Mouse (Mus musculus) brown adipose tissue, adult 24 weeks (tissue): ENCODE measurements around the gene Dst. TPM values are rescaled to one million over a fixed set of nuclear protein-coding genes. Genes with fewer than 3 reads are reported as not detected.
"Not testable (repeated sequence)": the region's sequence is repeated elsewhere in the genome, so short reads cannot be mapped to it uniquely, and the experiment has no call there.

Source experiments
- H3K27ac ChIP-seq: fragments of 200-500 bp; replicated peaks from 2 replicates; pipeline ENCODE4 v1.5.1; 2012; ENCODE audit warnings: low read depth, mild to moderate bottlenecking, low read length
- H3K4me1 ChIP-seq: fragments of 200-500 bp; 2 replicates; pipeline ENCODE4 v1.6.1; 2012; ENCODE audit warnings: low read length, mixed read lengths; ENCODE audit not compliant: control insufficient read depth, insufficient read depth, insufficient read length
- H3K4me3 ChIP-seq: fragments of 200-500 bp; 2 replicates; pipeline ENCODE4 v1.5.1; 2012; ENCODE audit warnings: low read depth, mild to moderate bottlenecking, low read length, moderate library complexity; ENCODE audit not compliant: insufficient read depth
- polyA plus RNA-seq: library from polyadenylated mRNA; stranded (reverse); fragments of >200 nt; gene quantifications from 2 replicates; pipeline ENCODE4 v1.2.4, GENCODE M21; 2012; ENCODE audit not compliant: missing spikeins, insufficient read depth, insufficient read length

Dst gene
- polyA plus RNA-seq, 1 experiment = 42.7 TPM

DNA sequence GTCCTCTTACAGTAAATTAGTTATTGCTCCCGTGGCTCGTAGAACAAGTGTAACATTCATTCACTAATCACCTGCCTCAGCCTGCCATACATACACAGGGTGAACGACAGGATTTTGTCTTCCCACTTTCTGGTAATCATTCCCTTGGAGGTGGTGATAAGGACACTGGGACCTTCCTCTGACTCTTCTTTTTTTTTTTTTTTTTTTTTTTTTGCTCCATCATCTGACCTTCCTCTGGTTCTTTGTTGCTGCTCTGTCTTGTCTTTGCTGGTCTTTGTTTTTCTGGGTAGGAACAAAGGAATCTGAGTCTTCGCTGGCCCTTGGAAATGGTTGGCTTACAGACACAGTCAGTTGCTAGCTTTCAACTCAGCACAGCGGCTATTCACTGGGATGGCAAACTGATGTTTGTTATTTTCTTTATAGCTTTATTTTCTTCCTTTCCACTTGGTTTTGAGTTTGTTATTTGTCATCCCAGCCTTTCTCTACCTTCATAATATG lies 157.6 kb downstream of the Dst start:
- Histone ChIP-seq H3K4me1 (peaks cover 2% of the 10 kb centered on the region; the same call in 1 of the 2 replicates), H3K27ac (no peak overlapping the region), H3K4me3 (no peak overlapping the region)

DNA sequence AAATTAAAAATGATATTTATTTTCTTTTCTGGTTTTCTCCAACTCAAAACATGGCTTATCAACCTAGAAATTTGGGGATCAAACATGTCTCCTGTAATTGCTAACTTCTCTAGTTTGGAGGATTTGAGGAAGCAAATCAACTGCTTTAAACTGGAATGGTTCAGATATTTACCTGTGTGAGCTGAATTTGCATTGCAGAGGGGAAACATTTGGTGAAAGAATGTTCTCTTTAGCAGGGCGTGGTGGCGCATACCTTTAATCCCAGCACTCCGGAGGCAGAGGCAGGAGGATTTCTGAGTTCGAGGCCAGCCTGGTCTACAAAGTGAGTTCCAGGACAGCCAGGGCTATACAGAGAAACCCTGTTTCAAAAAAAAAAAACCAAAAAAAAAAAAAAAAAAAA lies 158.4 kb downstream of the Dst start:
- H3K27ac ChIP-seq, H3K4me3 ChIP-seq, H3K4me1 ChIP-seq: not testable (repeated sequence)

DNA sequence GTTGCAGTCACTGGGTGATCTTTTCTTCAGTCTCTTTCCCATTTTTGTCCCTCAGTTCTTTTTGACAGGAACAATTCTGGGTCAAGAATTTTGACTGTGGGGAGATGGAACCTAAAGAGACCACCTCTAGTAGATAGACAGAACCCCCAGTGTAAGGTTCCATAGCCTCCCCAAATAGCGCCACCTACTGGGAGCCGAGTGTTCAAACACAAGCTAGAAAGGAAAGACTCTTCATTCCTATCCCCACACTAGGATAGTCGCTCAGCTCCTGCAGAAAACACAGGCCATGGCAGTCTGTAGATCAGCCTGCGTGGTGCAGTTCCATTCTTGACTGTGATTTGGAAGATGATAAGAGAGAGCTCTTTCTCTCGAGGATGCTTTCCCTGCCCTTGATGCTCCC lies 160.3 kb downstream of the Dst start:
- Histone ChIP-seq H3K4me3 (no peak overlapping the region), H3K4me1 (peaks cover 6% of the 10 kb centered on the region; the same call in 1 of the 2 replicates), H3K27ac (no peak overlapping the region)

- no peak overlapping the region for H3K27ac ChIP-seq
- peaks cover 10% of the 10 kb centered on the region; the same call in 1 of the 2 replicates for H3K4me1 ChIP-seq
- no peak overlapping the region for H3K4me3 ChIP-seq
These were observed 161.7 kb downstream of the Dst start for GRCm38 (mm10) chr1:34069514-34070290.

GRCm38 (mm10) chr1:34070474-34070873 lies 162.4 kb downstream of the Dst start:
- H3K27ac ChIP-seq = no peak overlapping the region
- H3K4me3 ChIP-seq = no peak overlapping the region
- H3K4me1 ChIP-seq = peaks cover 10% of the 10 kb centered on the region; the same call in 1 of the 2 replicates

GRCm38 (mm10) chr1:34070991-34071639 lies 163.1 kb downstream of the Dst start:
- no peak overlapping the region for H3K4me3 ChIP-seq
- H3K4me1 ChIP-seq = peaks cover 10% of the 10 kb centered on the region; the same call in 1 of the 2 replicates
- H3K27ac ChIP-seq = no peak overlapping the region

GRCm38 (mm10) chr1:34072262-34072661 lies 164.2 kb downstream of the Dst start:
- H3K4me3 ChIP-seq = no peak overlapping the region
- peaks cover 10% of the 10 kb centered on the region; the same call in 1 of the 2 replicates for H3K4me1 ChIP-seq
- H3K27ac ChIP-seq = no peak overlapping the region

- peaks cover 10% of the 10 kb centered on the region; the same call in 1 of the 2 replicates for H3K4me1 ChIP-seq
- no peak overlapping the region for H3K27ac ChIP-seq
- H3K4me3 ChIP-seq = no peak overlapping the region
These were observed 165.6 kb downstream of the Dst start for GRCm38 (mm10) chr1:34073436-34074169.

DNA sequence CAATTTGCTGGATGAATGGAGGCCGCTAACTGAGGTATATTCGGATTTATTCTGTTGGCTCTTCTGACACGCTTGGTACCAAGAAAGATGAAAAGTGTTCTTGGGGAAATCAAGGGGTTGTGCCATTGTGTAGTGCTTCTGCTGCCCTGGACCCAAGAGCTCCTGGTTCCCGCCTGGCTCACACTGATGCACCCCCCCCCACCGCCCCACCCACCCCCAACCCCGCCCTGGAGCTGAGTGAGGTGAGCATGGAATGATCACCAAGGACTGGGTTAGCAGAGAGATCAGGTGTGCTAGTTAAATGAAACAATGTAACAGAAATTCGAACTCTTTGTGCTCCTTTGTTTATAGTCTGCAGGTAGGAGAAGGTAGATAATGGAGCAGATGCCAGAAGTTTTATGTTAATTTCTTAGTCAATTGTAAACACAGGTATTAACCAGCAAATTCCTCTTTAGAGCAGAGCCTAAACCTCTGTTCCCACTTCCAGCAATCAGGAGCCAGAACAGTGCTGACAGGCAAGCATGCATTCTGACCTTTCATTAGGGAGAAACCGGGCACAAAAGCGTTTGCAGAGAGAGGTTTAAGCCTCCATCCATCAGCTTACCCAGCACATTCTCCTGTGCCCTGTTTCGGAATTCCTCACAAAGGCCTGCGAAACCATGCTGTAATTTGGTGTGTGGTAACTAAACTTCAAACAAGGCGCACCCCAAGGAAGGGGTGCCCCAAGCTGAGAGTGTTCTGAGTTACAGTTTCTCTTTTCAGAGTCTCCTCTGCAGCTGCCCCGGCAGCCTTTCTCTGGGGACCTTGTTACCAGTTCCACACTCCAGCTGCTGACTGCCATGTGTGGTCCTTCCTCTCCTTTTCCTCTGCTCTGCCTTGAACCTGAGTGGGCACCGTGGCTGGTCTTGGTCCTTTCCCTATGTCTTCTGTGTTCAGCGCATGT lies 166.5 kb downstream of the Dst start:
- no peak overlapping the region for H3K27ac ChIP-seq
- peaks cover 10% of the 10 kb centered on the region; the same call in 1 of the 2 replicates for H3K4me1 ChIP-seq
- H3K4me3 ChIP-seq = no peak overlapping the region

DNA sequence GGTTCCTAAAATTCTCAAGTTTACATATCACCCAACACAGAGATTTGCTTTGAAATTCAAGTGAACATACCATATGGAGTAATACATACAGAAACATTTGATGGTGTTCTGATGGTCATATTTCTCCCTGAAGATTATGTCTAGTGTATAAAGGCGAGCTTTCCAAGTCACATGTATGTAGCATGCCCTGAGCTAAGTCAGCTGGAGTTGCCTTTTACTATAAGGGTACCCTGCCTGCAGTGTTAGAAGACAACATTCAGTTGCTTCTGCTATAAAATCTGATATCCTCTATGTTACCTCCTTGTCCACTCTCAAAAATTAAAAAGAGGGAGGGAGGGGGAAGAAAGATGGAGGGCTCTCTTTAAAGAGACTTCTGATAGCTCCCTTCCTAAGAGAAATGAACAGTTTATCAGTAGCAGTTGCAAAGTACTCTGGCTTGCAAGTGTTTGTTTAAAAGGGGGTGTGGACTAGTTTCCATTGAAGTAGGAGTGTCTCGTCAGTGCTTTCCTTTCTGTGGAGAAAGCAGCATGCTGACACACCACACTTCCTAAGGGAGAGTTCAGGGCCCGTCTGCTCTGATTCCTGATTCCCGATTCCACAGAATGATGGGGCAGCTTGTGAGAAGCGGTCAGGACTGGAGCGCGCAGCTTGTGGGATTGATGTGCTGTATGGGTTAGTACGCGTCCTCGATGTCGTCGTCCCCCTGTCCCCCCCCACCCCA lies 168.8 kb downstream of the Dst start:
- 0 out of 2 replicates have a peak, but pooled peaks cover 6% of the 10 kb centered on the region for H3K4me1 ChIP-seq
- no peak overlapping the region for H3K4me3 ChIP-seq
- H3K27ac ChIP-seq = no peak overlapping the region

DNA sequence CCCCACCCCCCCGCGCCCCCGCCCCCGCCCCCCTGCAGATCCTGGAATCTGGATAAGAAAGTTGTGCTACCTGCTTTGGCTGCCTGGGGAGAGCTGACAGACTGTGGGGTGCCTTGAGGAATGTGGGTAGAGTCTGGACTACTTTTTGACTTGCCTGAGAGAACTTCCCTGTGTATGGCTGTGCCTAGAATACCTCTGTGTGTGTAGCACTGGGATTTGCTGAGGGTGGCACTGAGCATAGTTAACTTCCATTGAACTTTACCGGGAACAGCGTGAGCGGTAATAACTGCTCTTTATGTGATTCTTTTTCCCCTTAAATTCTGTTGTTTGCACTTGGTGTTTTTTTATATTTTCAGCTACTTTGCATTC lies 169.4 kb downstream of the Dst start:
- no peak overlapping the region for H3K4me3 ChIP-seq
- H3K4me1 ChIP-seq = 0 out of 2 replicates have a peak, but pooled peaks cover 5% of the 10 kb centered on the region
- no peak overlapping the region for H3K27ac ChIP-seq

DNA sequence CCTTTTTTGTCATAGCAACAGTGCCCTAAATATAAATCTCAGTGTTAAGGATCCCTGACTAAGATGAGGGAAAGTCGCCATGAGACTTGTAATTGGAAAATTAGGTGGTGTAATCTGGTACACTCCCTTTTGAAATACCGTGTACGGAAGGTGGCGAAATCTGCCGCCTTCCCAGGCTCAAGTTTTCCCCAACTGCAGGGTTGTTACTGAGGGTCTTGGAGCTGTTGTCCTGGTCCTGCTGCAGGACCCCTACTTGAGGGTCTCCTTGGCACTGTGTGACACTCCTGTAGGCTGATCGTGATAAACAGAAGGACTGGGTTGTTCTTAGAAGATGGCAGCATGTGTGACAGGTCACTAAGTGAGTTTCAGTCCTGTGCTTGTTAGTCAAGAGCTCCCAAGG lies 169.9 kb downstream of the Dst start:
- no peak overlapping the region for H3K27ac ChIP-seq
- 0 out of 2 replicates have a peak, but pooled peaks cover 4% of the 10 kb centered on the region for H3K4me1 ChIP-seq
- no peak overlapping the region for H3K4me3 ChIP-seq

DNA sequence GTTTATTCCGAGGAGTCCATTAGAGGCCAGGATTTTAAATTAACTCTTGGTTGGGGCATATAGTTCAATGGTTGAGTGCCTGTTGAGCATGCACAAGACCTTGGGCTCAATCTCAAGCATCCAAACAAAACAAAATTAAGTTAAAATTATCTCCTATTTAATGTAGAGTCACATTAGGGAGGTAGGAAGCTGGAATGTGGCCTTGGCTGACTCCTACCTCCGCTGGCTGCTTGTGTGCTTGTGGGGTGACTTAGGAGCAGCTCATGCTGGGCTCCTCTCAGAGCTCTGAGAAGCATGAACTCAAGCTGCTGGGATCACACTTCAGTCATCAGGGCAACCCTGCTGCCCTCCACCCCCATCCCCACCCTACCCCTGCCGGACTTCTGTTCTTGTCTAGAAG lies 181.0 kb downstream of the Dst start:
- H3K4me3 ChIP-seq = no peak overlapping the region
- no peak overlapping the region for H3K27ac ChIP-seq
- no peaks in the 10 kb centered on the region for H3K4me1 ChIP-seq

DNA sequence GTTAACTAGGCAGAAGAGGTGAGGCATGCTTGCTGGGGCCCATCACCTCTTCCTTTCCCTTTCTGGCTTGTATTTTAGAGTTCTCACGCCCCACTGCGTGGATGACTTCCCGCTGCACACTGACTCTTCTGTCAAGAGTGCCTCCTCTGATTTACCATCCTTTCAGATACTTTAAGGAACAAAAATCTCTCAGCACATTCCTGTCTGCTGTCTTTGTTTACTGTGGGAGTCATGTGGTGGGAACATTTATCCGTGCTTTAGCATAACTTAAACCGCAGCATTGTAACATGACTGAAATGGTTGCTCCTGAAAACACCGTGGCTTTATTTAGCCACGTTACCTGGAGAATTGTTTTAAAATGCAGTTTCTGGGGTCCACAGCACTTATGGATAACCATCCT lies 182.7 kb downstream of the Dst start:
- Histone ChIP-seq H3K4me1 (no peaks in the 10 kb centered on the region), H3K27ac (no peak overlapping the region), H3K4me3 (no peak overlapping the region)
